Mouse (Mus musculus): ENCODE measurements around the gene Epc2.

- TF ChIP-seq CTCF (IDR thresholded peaks at IDR 0.05; ENCODE audit: extremely low read depth, insufficient read length, insufficient replicate concordance, low read depth, low read length) (no peak), POLR2A (IDR thresholded peaks at IDR 0.05; ENCODE audit: low read depth, low read length) (no peak)
Observed at GRCm38 (mm10) chr2:49520409-49520808, 69.1 kb downstream of the Epc2 start.

All from small intestine, adult 2 months (tissue).